13 mouse cellular contexts compared by ENCODE assay signal in the genomic region with DNA sequence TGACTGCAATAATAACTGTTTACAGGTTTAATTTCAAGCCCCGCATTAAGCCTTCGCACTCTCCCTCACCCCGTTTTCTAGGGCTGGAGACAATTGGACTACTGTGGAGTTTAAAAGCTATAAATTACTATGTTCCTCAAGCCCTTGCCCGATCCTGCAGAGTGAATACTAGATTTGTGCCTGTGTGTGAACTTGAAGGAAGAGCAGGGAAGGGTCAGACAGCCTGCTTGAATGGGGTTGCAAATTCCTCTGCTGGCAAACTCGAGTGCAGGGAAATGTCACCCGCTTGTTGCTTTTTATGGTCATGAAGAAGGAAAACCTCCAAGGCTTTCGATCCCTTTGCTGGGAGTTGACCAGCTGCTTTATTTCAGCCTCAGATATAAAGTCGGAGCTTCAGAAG. TPM values are rescaled to one million over a fixed set of nuclear protein-coding genes. Genes with fewer than 3 reads are reported as not detected.
A peak's percentile ranks its signal among the peaks of the same experiment; 100 is the strongest.
DNase-seq lines count a peak whose midpoint lies in the region; ATAC-seq and TF ChIP-seq lines count a peak whose summit lies in the region.
"Had no signal": no experiment of that assay in that cellular context is flagged by ENCODE, and none has a peak within 500 bp of the region (broad histone marks: within the 10 kb centered on the region; RNA-seq: fewer than 3 reads in every experiment).

No protein-coding gene starts in this region.

- DNase-seq in heart, postnatal 14 days = no peak
- DNase-seq in testis, postnatal 14 days (ENCODE audit: low spot score) = no peak
- DNase-seq in left cerebral cortex, postnatal 4 days = no peak
- no peak for DNase-seq in cerebellum, adult 8-10 months
- DNase-seq: cerebellum, adult 2 months; thymus, postnatal 25 days had no signal

- no peaks in the 10 kb centered on the region for H3K9me3 ChIP-seq in heart, embryonic 12.5 days (replicated peaks)
- no peaks in the 10 kb centered on the region for H3K9me3 ChIP-seq in lung, embryonic 15.5 days
- H3K9me3 ChIP-seq in stomach, embryonic 16.5 days (replicated peaks; ENCODE audit: control insufficient read depth, low read length) = no peaks in the 10 kb centered on the region
- H3K9me3 ChIP-seq: embryonic facial prominence, embryonic 13.5 days had no signal

- no peaks in the 10 kb centered on the region for H3K36me3 ChIP-seq in heart, embryonic 12.5 days
- H3K36me3 ChIP-seq in testis, adult 2 months (ENCODE audit: control insufficient read depth, insufficient read depth, low read length) = no peaks in the 10 kb centered on the region
- no peaks in the 10 kb centered on the region for H3K36me3 ChIP-seq in lung, embryonic 15.5 days
- no peaks in the 10 kb centered on the region for H3K36me3 ChIP-seq in stomach, embryonic 16.5 days (ENCODE audit: control insufficient read depth, insufficient read depth, low read length)
- H3K36me3 ChIP-seq: embryonic facial prominence, embryonic 13.5 days had no signal

- no peak overlapping the region for H3K4me2 ChIP-seq in heart, embryonic 12.5 days
- H3K4me2 ChIP-seq in lung, embryonic 15.5 days = no peak overlapping the region
- H3K4me2 ChIP-seq in stomach, embryonic 16.5 days (ENCODE audit: low read depth, low read length) = 0 out of 2 replicates have a peak overlapping the region, but pooled peaks have one; percentile 9
- H3K4me2 ChIP-seq: embryonic facial prominence, embryonic 13.5 days had no signal

- WGBS in heart, embryonic 12.5 days = 48% methylated on average over 8 of the region's 8 CpGs
- WGBS in lung, embryonic 15.5 days = 50% methylated on average over 8 of the region's 8 CpGs
- WGBS in stomach, embryonic 16.5 days = 31% methylated on average over 8 of the region's 8 CpGs

- TF ChIP-seq POLR2A in testis, adult 2 months (IDR thresholded peaks at IDR 0.05; ENCODE audit: control insufficient read depth, low read depth, low read length) = no peak

- peak overlapping the region; percentile 67 for H3K27ac ChIP-seq in heart, embryonic 12.5 days (ENCODE audit: poor library complexity, severe bottlenecking)
- peak overlapping the region; percentile 29; the same call in 1 of the 2 replicates for H3K27ac ChIP-seq in testis, adult 2 months (ENCODE audit: control insufficient read depth, insufficient read depth, low read depth, low read length)
- H3K27ac ChIP-seq in lung, embryonic 15.5 days = peak overlapping the region; percentile 29
- peak overlapping the region; percentile 79 for H3K27ac ChIP-seq in stomach, embryonic 16.5 days (ENCODE audit: low read length)
- H3K27ac ChIP-seq: embryonic facial prominence, embryonic 13.5 days had no signal

- intact Hi-C loops in heart, postnatal 14 days (cut with DNase I) = no loop called here
- intact Hi-C loops in left cerebral cortex, postnatal 4 days (cut with DNase I) = no loop called here

- ATAC-seq in heart, embryonic 12.5 days (ENCODE audit: insufficient number of reproducible peaks, low FRiP score) = no peak
- peak; percentile 49; the same call in 1 of the 2 replicates for ATAC-seq in lung, embryonic 15.5 days (ENCODE audit: borderline replicate concordance, extremely low read depth, low FRiP score, low TSS enrichment)
- ATAC-seq in stomach, embryonic 16.5 days (ENCODE audit: insufficient read depth, low FRiP score) = no peak
- ATAC-seq: forebrain, embryonic 16.5 days had no signal

- H3K27me3 ChIP-seq in heart, embryonic 12.5 days (replicated peaks) = no peaks in the 10 kb centered on the region
- no peaks in the 10 kb centered on the region for H3K27me3 ChIP-seq in testis, adult 2 months (ENCODE audit: control insufficient read depth, insufficient read depth, low read length)
- no peaks in the 10 kb centered on the region for H3K27me3 ChIP-seq in lung, embryonic 15.5 days
- no peaks in the 10 kb centered on the region for H3K27me3 ChIP-seq in stomach, embryonic 16.5 days (ENCODE audit: control insufficient read depth, insufficient read depth, low read length)
- H3K27me3 ChIP-seq: embryonic facial prominence, embryonic 13.5 days had no signal

- no peak overlapping the region for H3K9ac ChIP-seq in heart, embryonic 12.5 days
- no peak overlapping the region for H3K9ac ChIP-seq in lung, embryonic 15.5 days
- no peak overlapping the region for H3K9ac ChIP-seq in stomach, embryonic 16.5 days (ENCODE audit: low read length)
- H3K9ac ChIP-seq: embryonic facial prominence, embryonic 13.5 days had no signal

- no peak for TF ChIP-seq CTCF in testis, adult 2 months (IDR thresholded peaks at IDR 0.05; ENCODE audit: control insufficient read depth, insufficient read depth, insufficient replicate concordance, low read depth, low read length)

- H3K4me1 ChIP-seq in heart, embryonic 12.5 days (replicated peaks) = peaks cover 12% of the 10 kb centered on the region
- H3K4me1 ChIP-seq in testis, adult 2 months (ENCODE audit: control insufficient read depth, insufficient read depth, low read length) = 0 out of 2 replicates have a peak, but pooled peaks cover 4% of the 10 kb centered on the region
- H3K4me1 ChIP-seq in lung, embryonic 15.5 days = peaks cover 19% of the 10 kb centered on the region; the same call in 1 of the 2 replicates
- H3K4me1 ChIP-seq in stomach, embryonic 16.5 days (ENCODE audit: control insufficient read depth, insufficient read depth, low read length) = peaks cover 22% of the 10 kb centered on the region

- no peak overlapping the region for H3K4me3 ChIP-seq in heart, embryonic 12.5 days
- H3K4me3 ChIP-seq in testis, adult 2 months (ENCODE audit: control insufficient read depth, low read depth, low read length) = no peak overlapping the region
- no peak overlapping the region for H3K4me3 ChIP-seq in lung, embryonic 15.5 days
- no peak overlapping the region for H3K4me3 ChIP-seq in stomach, embryonic 16.5 days (replicated peaks; ENCODE audit: low read length)
- H3K4me3 ChIP-seq: embryonic facial prominence, embryonic 13.5 days had no signal

RNA-seq across cellular contexts. Expression of a gene that starts 19.6 kb away (rescaled TPM):
- polyA plus RNA-seq in heart, embryonic 12.5 days (2016; fragmentation: Nextera tagmentation; extraction: Ambion mirVana) = 52.6 and 54.2 TPM in 2 replicates
- total RNA-seq in heart, postnatal 14 days (2021) = 10 to 100 TPM; 33.5 to 33.6 TPM
- 427 and 446 TPM in 2 replicates for polyA plus RNA-seq in testis, adult 2 months (2012; rRNA removed)
- polyA plus RNA-seq in lung, embryonic 15.5 days (2015; fragmentation: Nextera tagmentation; extraction: Ambion mirVana) = 67.0 and 71.5 TPM in 2 replicates
- polyA plus RNA-seq in stomach, embryonic 16.5 days (2015; fragmentation: Nextera tagmentation; extraction: Ambion mirVana) = 68.1 and 71.4 TPM in 2 replicates
- total RNA-seq in left cerebral cortex, postnatal 4 days (2021) = 10 to 100 TPM; 61.6 to 63.4 TPM
- total RNA-seq: granulocyte monocyte progenitor cell, adult 5-6 weeks had no signal

Comparison
In these comparisons a context has a peak if more than half of its experiments do, and no peak if none do; other contexts are left out.
1. H3K27ac ChIP-seq: peak in every context shown above with its lines; median percentile 79 in stomach, embryonic 16.5 days; 67 in heart, embryonic 12.5 days; 29 in testis, adult 2 months; 29 in lung, embryonic 15.5 days.